Mouse (Mus musculus) limb, embryonic 13.5 days (tissue): Measurements from ENCODE around the gene Slc6a3. TPM values are rescaled to one million over a fixed set of nuclear protein-coding genes. Genes with fewer than 3 reads are reported as not detected.

Experiments used
- polyA plus RNA-seq: library from polyadenylated mRNA; unstranded; fragments of >200 nt; fragmentation: Nextera tagmentation; extraction: Ambion mirVana; gene quantifications from 2 replicates; pipeline ENCODE4 v1.2.1, GENCODE M21; 2015

Gene Slc6a3
- polyA plus RNA-seq, 1 experiment from 2014 or later: 0.13 TPM

Other genes with a start within 250 kb of the Slc6a3 start
- gene Mrpl36, start 208.2 kb upstream of the Slc6a3 start, polyA plus RNA-seq: 119 and 124 TPM in 2 replicates
- gene Ndufs6, start 208.2 kb upstream of the Slc6a3 start, polyA plus RNA-seq: 367 and 396 TPM in 2 replicates
- 53.0 and 53.6 TPM in 2 replicates for gene Lpcat1, start 69.5 kb upstream of the Slc6a3 start, polyA plus RNA-seq
- 132 and 133 TPM in 2 replicates for gene Clptm1l, start 67.3 kb downstream of the Slc6a3 start, polyA plus RNA-seq
- 9.5 and 10.6 TPM in 2 replicates for gene Tert, start 90.2 kb downstream of the Slc6a3 start, polyA plus RNA-seq
- gene Slc6a18, start 141.3 kb downstream of the Slc6a3 start, polyA plus RNA-seq: not detected in 2 replicates
- gene Slc6a19, start 168.1 kb downstream of the Slc6a3 start, polyA plus RNA-seq: 0.04 and 0.05 TPM in 2 replicates
- 25.6 and 28.2 TPM in 2 replicates for gene Slc12a7, start 196.3 kb downstream of the Slc6a3 start, polyA plus RNA-seq